Mouse (Mus musculus) frontal cortex, postnatal 25 days (tissue): ENCODE results near the gene Aire.

Experiments
- DNase-seq, 2 experiments: peaks; one replicate each; pipeline ENCODE4 v3.0.0; 2022; ENCODE audit warnings: low spot score in 2 of 2

The Aire gene

DNA sequence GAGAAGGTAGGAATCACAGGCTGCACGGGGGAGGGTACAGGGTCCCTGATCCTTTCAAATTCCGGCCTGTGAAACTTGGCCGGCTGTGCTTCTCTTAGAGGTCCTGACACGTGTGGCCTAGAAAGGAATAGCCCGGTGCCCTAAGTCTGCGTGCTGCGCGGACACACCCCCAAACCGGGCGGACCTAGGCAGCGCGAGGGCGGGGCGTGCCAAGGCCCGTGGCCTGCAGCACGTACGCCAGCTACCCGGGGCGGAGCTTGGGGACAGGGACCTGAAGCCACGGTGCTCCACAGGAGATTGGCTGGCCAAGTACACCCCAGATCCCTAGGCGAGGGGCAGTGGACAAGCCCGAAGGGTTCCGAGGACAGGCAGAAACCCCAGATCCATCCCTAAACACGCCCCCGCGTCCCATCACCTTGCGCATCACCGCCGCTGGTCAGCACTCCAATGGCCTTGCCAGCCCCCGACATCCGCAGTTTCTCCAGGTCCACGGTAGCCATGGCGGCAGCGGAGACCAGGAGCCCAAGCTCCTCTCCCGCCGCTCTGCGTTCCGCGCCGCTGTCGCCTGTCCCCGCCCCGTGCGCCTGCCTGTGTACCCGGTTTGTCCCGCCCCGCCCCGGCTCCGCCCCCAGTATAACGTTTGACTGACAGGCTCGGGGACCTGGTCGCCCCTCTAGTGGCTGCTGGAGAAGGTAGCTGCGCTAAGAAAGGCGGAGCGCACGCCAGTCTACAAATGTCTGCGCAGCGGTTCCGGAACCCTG, 34.0 kb downstream of the Aire start:
- DNase-seq: peak; percentile 88 to 89

DNA sequence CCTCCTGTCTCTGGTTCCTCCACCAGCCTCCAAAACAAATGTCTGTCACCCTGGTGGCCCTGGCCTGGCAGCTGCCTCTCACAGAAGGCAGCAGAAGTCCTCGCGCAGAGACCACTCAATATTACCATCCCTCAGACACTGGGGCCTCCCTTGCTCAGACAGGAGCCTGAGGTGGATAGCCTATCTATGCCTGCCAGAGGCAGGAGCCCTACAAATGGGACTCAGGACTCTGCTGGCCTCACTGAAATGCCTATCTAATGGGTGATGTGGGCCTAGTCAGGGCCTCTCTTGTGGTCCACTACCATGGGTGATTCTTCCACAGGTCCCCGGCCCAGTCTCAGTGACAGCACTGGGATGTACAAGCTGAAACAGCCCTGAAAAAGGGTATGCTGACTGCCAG, 35.2 kb downstream of the Aire start:
- DNase-seq: no peak

DNA sequence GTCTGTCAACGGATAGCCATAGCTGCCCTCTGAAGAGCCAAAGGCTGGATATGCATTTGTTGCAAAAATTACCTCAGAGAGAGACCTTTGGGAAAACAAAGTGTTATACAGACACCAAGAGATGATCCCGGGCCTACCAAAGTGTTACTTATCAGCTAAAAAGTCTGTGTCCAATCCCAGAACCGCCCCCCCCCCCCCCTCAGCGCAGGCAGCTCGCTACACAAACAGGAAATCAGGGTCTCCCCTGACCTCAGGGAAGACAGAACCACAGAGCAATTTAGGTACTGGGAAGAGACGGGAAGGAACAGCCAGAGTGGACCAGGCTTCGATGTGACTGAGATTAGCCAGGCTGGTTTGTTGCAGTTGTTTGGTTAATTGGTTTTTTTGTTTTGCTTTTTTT, 36.2 kb downstream of the Aire start:
- no peak for DNase-seq

DNA sequence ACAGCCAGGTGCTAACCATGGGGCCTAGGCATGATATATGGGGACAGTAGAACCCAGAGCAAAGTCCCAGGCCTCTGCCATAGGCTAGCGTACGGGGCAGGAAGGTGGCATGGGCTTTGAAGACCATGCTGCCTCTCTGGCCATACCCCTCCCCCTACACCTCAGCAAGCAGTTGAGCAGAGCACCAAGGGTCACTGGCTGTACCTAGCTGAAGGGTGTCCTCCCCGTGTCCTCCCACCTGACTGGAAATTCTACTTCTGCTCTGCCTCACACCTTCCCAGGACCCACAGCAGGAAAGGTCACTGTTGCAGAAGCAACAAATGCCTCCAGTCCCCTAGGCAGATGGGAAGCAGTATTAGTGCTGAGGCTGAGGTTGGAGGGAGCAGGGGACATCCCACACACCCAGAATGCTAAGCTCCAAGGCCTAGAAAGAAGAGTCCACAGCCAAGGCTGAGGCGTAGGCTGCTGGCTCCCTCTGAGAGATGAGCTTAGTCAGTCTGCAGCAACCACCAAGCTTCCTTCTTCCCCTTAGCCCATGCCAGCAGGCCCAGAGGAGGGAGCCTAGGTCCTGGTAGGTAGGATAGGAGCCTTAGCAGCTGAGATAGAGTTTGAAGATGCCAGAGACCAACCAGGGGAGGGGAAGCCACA, 37.5 kb downstream of the Aire start:
- DNase-seq: no peak

DNA sequence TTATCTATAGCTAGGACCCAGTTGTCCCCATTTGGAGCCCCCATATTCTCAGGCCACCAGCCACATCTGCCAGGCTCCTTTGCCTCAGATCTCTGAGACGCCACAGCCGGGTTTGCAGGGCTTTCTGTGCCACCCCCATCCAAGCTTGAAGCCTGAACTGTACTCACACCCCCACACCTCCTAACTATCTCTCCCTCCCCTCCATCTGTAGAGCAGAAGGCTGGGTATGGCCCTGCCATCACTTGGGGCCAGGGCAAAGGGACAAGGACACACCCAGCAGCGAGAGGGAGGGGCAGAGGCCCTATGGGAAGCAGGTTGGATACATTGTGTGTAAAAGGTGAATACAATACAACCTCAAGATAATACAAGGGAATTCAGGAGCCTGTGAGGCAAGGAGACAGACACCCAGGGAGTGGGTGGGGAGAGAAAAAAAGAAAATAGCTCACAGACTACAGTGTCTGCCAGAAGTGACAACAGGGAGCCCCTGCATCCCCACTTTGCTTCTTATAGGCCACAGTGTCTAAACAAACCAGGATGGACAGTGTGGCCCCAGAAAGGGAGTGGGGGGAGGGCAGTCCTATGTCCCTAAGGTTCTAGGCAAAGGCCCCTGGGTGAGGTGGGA, 38.8 kb downstream of the Aire start:
- DNase-seq: peak in 1 of 2 experiments; percentile 29

DNA sequence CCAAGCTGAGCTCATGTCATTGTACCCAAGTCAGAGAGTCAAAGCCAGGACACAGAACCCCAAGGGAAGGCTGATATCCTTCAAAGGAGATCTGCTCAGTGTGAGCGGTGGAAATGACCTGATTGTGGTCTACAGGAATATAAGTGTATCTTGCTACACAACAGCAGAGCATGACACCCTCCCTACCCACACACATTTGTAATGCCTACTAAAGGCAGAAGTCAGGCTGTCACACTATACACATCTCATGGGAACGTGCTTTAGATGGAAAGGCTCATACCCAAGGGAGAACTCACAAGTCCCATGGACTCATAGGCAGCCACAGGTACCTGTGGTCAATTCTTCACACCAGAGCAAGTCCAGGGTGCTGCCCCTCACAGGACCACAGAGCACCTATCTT, 41.1 kb downstream of the Aire start:
- no peak for DNase-seq

DNA sequence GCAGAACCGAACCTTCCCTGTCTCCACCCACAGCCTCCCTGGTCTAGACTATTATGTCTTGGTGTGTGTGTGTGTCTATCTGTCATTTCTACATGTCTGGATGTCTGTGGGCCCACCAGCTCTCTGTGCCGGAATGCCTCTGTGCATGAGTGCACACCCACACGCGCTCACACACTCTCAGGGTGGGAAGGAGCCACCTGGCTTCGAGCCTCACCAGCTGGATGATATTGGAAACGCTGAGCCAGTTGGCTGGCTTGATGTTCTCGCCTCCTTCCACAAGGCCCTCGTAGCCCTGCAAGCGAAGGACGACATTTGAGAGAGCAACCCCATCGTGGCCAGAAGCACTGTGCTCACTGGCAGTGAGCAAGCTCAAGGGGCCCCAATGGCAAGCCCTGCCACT, 41.6 kb downstream of the Aire start:
- peak; percentile 67 to 70 for DNase-seq

DNA sequence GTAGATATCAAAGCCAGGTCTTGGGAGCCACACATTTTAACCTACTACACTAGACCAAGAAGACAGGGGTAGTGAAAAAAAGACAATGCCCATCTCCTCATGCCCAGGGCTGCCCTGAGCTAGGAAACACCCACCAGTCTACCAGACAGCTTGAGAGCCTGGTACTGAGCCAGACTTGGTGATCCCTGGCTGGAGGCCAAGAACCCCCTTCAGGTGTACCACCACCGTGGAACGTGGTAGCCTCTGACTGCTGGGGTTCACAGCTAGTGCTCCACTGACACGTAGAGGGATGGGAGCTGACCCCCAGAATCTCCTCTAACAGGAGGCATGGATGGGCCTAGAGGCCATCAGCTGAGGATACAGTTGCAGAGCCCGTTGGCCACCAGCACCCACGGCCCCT, 43.2 kb downstream of the Aire start:
- no peak for DNase-seq

DNA sequence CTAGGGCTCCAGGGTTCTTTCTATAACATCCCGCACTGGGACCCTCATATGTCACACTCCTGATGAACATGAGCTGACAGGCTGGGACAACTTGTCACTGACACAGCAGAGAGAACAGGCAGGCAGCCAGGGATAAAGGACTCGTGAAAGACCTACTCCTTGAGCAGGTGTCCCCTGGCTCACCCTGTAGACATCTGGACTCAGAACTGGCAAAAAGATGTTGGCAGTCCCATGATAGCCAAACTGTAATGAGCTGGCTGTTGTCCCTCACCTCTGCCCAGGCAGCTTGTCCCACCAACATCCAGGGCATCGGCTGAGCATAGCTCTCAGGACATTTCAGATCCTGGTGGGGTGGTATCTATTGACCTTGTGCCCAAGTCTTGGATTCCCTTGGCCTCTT, 47.8 kb downstream of the Aire start:
- no peak for DNase-seq

DNA sequence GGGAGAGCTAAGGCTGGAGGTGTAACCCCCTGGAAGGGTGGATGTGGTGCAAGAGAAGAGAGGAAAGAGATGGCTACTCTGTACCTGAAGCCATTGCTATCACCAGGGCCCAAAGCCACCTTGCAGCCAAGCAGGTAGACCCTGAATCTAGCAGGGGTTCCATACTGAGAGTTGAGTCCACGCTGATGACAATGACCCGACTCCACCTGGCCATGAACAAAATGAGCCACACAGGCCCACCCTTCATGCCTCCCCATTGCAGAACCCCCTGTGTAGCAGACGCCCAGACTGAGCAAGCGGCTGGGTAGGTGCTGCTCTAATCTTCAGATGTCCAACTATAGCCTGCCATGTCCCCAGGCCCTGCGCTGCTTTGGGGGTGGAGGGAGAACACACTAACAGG, 57.6 kb downstream of the Aire start:
- no peak for DNase-seq

DNA sequence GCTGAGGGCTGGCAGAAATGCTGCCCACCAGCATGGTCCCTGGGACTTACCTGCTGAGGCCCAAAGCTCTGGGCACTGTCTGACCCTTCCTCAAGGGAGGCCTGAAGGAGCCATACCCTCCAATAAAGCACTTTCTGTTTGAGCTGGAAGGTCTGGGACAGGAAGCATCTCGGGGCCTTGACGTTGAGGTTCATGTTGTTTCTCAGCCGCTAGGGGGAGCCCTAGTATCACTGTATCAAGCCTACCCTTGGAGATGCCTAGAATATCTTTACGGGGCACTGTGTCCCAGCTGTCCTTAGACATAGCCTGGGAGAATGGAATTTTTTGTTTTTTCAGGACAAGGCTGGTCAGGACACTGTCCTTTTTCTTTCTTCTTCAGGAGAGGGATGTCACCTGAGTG, 58.8 kb downstream of the Aire start:
- peak in 1 of 2 experiments; percentile 74 for DNase-seq
